Mouse (Mus musculus): ENCODE data around the gene Ccsap.

DNA sequence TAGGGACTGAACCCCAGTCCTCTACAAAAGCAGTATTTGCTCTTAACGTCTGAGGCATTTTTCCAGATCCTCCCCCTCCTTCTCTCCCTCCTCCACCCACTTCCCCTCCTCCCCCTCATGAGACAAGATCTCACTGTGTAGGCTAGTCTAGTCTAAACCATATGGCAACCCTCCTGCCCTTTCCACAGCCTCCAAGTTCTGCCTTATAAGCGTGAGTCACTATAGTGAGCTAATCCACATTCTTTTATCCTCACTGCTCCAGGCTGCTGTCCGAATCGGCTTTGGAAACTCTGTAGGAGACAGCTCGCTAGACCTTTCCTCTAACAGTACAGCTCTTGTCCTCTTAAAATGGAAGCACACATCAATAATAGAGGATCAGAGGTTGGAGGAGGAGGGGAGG lies 7.0 kb upstream of the Ccsap start:
- no peak for TF ChIP-seq ZC3H11A (IDR thresholded peaks at IDR 0.05; ENCODE audit: borderline replicate concordance, low read depth, low read length)
- TF ChIP-seq HCFC1 (IDR thresholded peaks at IDR 0.05; ENCODE audit: borderline replicate concordance, insufficient read depth, low read length), result no peak
- TF ChIP-seq CHD2 (IDR thresholded peaks at IDR 0.05; ENCODE audit: low read depth, low read length), result no peak
- TF ChIP-seq MAFK (IDR thresholded peaks at IDR 0.05; ENCODE audit: insufficient read depth, low read depth, low read length), result no peak
- TF ChIP-seq ZNF384 (IDR thresholded peaks at IDR 0.05; ENCODE audit: low read depth, low read length), result no peak
